Mouse (Mus musculus): ENCODE measurements at regions not wholly inside any gene's neighbourhood (a gene's known extent, or its start where the extent isn't known, plus 50 kb on each side); places are given as distances from the start of the nearest gene placed in this dataset.

GRCm38 (mm10) chr2:167789471-167789923 lies 99.9 kb upstream of the Tmem189 start:
- Histone ChIP-seq H3K4me3 (no peak overlapping the region), H3K9ac (no peak overlapping the region), H3K9me3 (no peaks in the 10 kb centered on the region), H3K36me3 (no peaks in the 10 kb centered on the region), H3K4me1 (peaks cover 11% of the 10 kb centered on the region), H3K27me3 (no peaks in the 10 kb centered on the region), H3K4me2 (no peak overlapping the region), H3K27ac (no peak overlapping the region)
- 71% methylated on average over 11 of the region's 11 CpGs for WGBS
- no peak for ATAC-seq (ENCODE audit: insufficient number of reproducible peaks, low FRiP score, low TSS enrichment, low read depth)

- H3K4me1 ChIP-seq: peaks cover 19% of the 10 kb centered on the region
- no peaks in the 10 kb centered on the region for H3K36me3 ChIP-seq
- ATAC-seq (ENCODE audit: insufficient number of reproducible peaks, low FRiP score, low TSS enrichment, low read depth): no peak
- H3K27ac ChIP-seq: no peak overlapping the region
- H3K9ac ChIP-seq: no peak overlapping the region
- H3K9me3 ChIP-seq: no peaks in the 10 kb centered on the region
- H3K27me3 ChIP-seq: no peaks in the 10 kb centered on the region
- H3K4me3 ChIP-seq: no peak overlapping the region
- no peak overlapping the region for H3K4me2 ChIP-seq
- WGBS: 92% methylated on average over 5 of the region's 5 CpGs
Observed at GRCm38 (mm10) chr2:167786951-167787350, 97.3 kb upstream of the Tmem189 start.

GRCm38 (mm10) chr2:167784353-167784752 lies 94.7 kb upstream of the Tmem189 start:
- peaks cover 28% of the 10 kb centered on the region for H3K4me1 ChIP-seq
- no peaks in the 10 kb centered on the region for H3K9me3 ChIP-seq
- H3K9ac ChIP-seq: no peak overlapping the region
- no peaks in the 10 kb centered on the region for H3K36me3 ChIP-seq
- H3K27me3 ChIP-seq: no peaks in the 10 kb centered on the region
- no peak overlapping the region for H3K4me3 ChIP-seq
- H3K27ac ChIP-seq: no peak overlapping the region
- 78% methylated on average over 13 of the region's 13 CpGs for WGBS
- H3K4me2 ChIP-seq: no peak overlapping the region
- no peak for ATAC-seq (ENCODE audit: insufficient number of reproducible peaks, low FRiP score, low TSS enrichment, low read depth)

- Histone ChIP-seq H3K4me1 (peaks cover 32% of the 10 kb centered on the region), H3K27ac (no peak overlapping the region), H3K36me3 (no peaks in the 10 kb centered on the region), H3K27me3 (no peaks in the 10 kb centered on the region), H3K4me3 (no peak overlapping the region), H3K9ac (no peak overlapping the region), H3K4me2 (no peak overlapping the region), H3K9me3 (no peaks in the 10 kb centered on the region)
- WGBS: 65% methylated on average over 3 of the region's 3 CpGs
- ATAC-seq (ENCODE audit: insufficient number of reproducible peaks, low FRiP score, low TSS enrichment, low read depth): no peak
Observed at GRCm38 (mm10) chr2:167783374-167783773, 93.8 kb upstream of the Tmem189 start.

- H3K9me3 ChIP-seq: no peaks in the 10 kb centered on the region
- no peak overlapping the region; the same call in 1 of the 2 replicates for H3K4me2 ChIP-seq
- H3K27ac ChIP-seq: peak overlapping the region; percentile 43
- no peaks in the 10 kb centered on the region for H3K36me3 ChIP-seq
- no peak for ATAC-seq (ENCODE audit: insufficient number of reproducible peaks, low FRiP score, low TSS enrichment, low read depth)
- peaks cover 42% of the 10 kb centered on the region for H3K4me1 ChIP-seq
- no peaks in the 10 kb centered on the region for H3K27me3 ChIP-seq
- no peak overlapping the region for H3K9ac ChIP-seq
- H3K4me3 ChIP-seq: no peak overlapping the region
- WGBS: 32% methylated on average over 27 of the region's 27 CpGs
Observed at GRCm38 (mm10) chr2:167782231-167782999, 92.8 kb upstream of the Tmem189 start.

- Histone ChIP-seq H3K4me2 (no peak overlapping the region), H3K9ac (no peak overlapping the region), H3K4me1 (peaks cover 51% of the 10 kb centered on the region), H3K27ac (peak overlapping the region; percentile 43), H3K27me3 (no peaks in the 10 kb centered on the region), H3K36me3 (no peaks in the 10 kb centered on the region), H3K9me3 (no peaks in the 10 kb centered on the region), H3K4me3 (no peak overlapping the region)
- 52% methylated on average over 13 of the region's 13 CpGs for WGBS
- ATAC-seq (ENCODE audit: insufficient number of reproducible peaks, low FRiP score, low TSS enrichment, low read depth): no peak
Observed at GRCm38 (mm10) chr2:167781496-167781895, 91.9 kb upstream of the Tmem189 start.

GRCm38 (mm10) chr2:167778691-167779090 lies 89.1 kb upstream of the Tmem189 start:
- Histone ChIP-seq H3K4me2 (peak overlapping the region; percentile 78; the same call in 1 of the 2 replicates), H3K9ac (no peak overlapping the region)
- ATAC-seq (ENCODE audit: insufficient number of reproducible peaks, low FRiP score, low TSS enrichment, low read depth): no peak

GRCm38 (mm10) chr2:167778271-167778670 lies 88.6 kb upstream of the Tmem189 start:
- peak overlapping the region; percentile 90 for H3K27ac ChIP-seq
- WGBS: 46% methylated on average over 4 of the region's 4 CpGs
- ATAC-seq (ENCODE audit: insufficient number of reproducible peaks, low FRiP score, low TSS enrichment, low read depth): no peak
- H3K4me1 ChIP-seq: peaks cover 69% of the 10 kb centered on the region
- H3K4me3 ChIP-seq: peak overlapping the region; percentile 45
- no peaks in the 10 kb centered on the region for H3K36me3 ChIP-seq
- 0 out of 2 replicates have a peak overlapping the region, but pooled peaks have one; percentile 53 for H3K9ac ChIP-seq
- H3K27me3 ChIP-seq: no peaks in the 10 kb centered on the region
- H3K9me3 ChIP-seq: no peaks in the 10 kb centered on the region
- peak overlapping the region; percentile 78 for H3K4me2 ChIP-seq

More at GRCm38 (mm10) chr2:167778691-167779090, 89.1 kb upstream of the Tmem189 start:
- H3K4me3 ChIP-seq: no peak overlapping the region
- WGBS: 56% methylated on average over 10 of the region's 10 CpGs
- H3K4me1 ChIP-seq: peaks cover 69% of the 10 kb centered on the region
- H3K36me3 ChIP-seq: no peaks in the 10 kb centered on the region
- peak overlapping the region; percentile 90; the same call in 1 of the 2 replicates for H3K27ac ChIP-seq
- H3K9me3 ChIP-seq: no peaks in the 10 kb centered on the region
- no peaks in the 10 kb centered on the region for H3K27me3 ChIP-seq

- no peaks in the 10 kb centered on the region for H3K9me3 ChIP-seq
- under 1% methylated on average over 32 of the region's 33 CpGs for WGBS
- peak overlapping the region; percentile 78 for H3K4me2 ChIP-seq
- peak overlapping the region; percentile 45 for H3K4me3 ChIP-seq
- no peaks in the 10 kb centered on the region for H3K27me3 ChIP-seq
- peaks cover 66% of the 10 kb centered on the region for H3K4me1 ChIP-seq
- H3K27ac ChIP-seq: peak overlapping the region; percentile 90
- ATAC-seq (ENCODE audit: insufficient number of reproducible peaks, low FRiP score, low TSS enrichment, low read depth): peak; percentile 65
- H3K9ac ChIP-seq: peak overlapping the region; percentile 53
- H3K36me3 ChIP-seq: no peaks in the 10 kb centered on the region
Observed at GRCm38 (mm10) chr2:167777331-167778085, 87.9 kb upstream of the Tmem189 start.

- Histone ChIP-seq H3K36me3 (no peaks in the 10 kb centered on the region), H3K27ac (peak overlapping the region; percentile 90), H3K4me1 (peaks cover 56% of the 10 kb centered on the region), H3K27me3 (no peaks in the 10 kb centered on the region), H3K4me2 (no peak overlapping the region), H3K9me3 (no peaks in the 10 kb centered on the region), H3K9ac (no peak overlapping the region), H3K4me3 (no peak overlapping the region)
- no peak for ATAC-seq (ENCODE audit: insufficient number of reproducible peaks, low FRiP score, low TSS enrichment, low read depth)
- WGBS: 81% methylated on average over 24 of the region's 24 CpGs
Observed at GRCm38 (mm10) chr2:167776251-167777168, 86.9 kb upstream of the Tmem189 start.

GRCm38 (mm10) chr2:167775218-167775915 lies 85.7 kb upstream of the Tmem189 start:
- WGBS: 58% methylated on average over 20 of the region's 20 CpGs
- no peak overlapping the region for H3K4me2 ChIP-seq
- H3K27me3 ChIP-seq: no peaks in the 10 kb centered on the region
- H3K27ac ChIP-seq: peak overlapping the region; percentile 78
- peak; percentile 31; the same call in 1 of the 2 replicates for ATAC-seq (ENCODE audit: insufficient number of reproducible peaks, low FRiP score, low TSS enrichment, low read depth)
- no peaks in the 10 kb centered on the region for H3K36me3 ChIP-seq
- no peak overlapping the region for H3K4me3 ChIP-seq
- H3K4me1 ChIP-seq: peaks cover 48% of the 10 kb centered on the region
- no peaks in the 10 kb centered on the region for H3K9me3 ChIP-seq
- no peak overlapping the region for H3K9ac ChIP-seq

Data from limb, embryonic 15.5 days (tissue).